ENCODE assay signal across 19 mouse cellular contexts in genomic region chr19:55599124-55599523, GRCm38 (mm10).
A peak's percentile ranks its signal among the peaks of the same experiment; 100 is the strongest.
DNase-seq lines count a peak whose midpoint lies in the region; ATAC-seq lines count a peak whose summit lies in the region.
"Had no signal": no experiment of that assay in that cellular context is flagged by ENCODE, and none has a peak within 500 bp of the region (broad histone marks: within the 10 kb centered on the region; RNA-seq: fewer than 3 reads in every experiment).

No protein-coding gene starts in this region.

- H3K9me3 ChIP-seq in forebrain, embryonic 12.5 days, result no peaks in the 10 kb centered on the region
- no peaks in the 10 kb centered on the region for H3K9me3 ChIP-seq in forebrain, embryonic 15.5 days
- no peaks in the 10 kb centered on the region for H3K9me3 ChIP-seq in midbrain, embryonic 10.5 days (replicated peaks)
- no peaks in the 10 kb centered on the region for H3K9me3 ChIP-seq in midbrain, embryonic 16.5 days (replicated peaks; ENCODE audit: control insufficient read depth, low read length, poor library complexity, severe bottlenecking)
- no peaks in the 10 kb centered on the region for H3K9me3 ChIP-seq in limb, embryonic 10.5 days (replicated peaks)
- no peaks in the 10 kb centered on the region for H3K9me3 ChIP-seq in stomach, embryonic 15.5 days
- H3K9me3 ChIP-seq: heart, embryonic 15.5 days; hindbrain, embryonic 15.5 days; kidney, embryonic 15.5 days had no signal

- H3K27me3 ChIP-seq in forebrain, embryonic 12.5 days, result peaks cover 22% of the 10 kb centered on the region
- H3K27me3 ChIP-seq in forebrain, embryonic 15.5 days, result no peaks in the 10 kb centered on the region; the same call in 1 of the 2 replicates
- H3K27me3 ChIP-seq in midbrain, embryonic 10.5 days (ENCODE audit: low read depth, poor library complexity, severe bottlenecking), result no peaks in the 10 kb centered on the region
- H3K27me3 ChIP-seq in midbrain, embryonic 16.5 days (ENCODE audit: control insufficient read depth, insufficient read depth, low read depth, low read length), result no peaks in the 10 kb centered on the region
- H3K27me3 ChIP-seq in limb, embryonic 10.5 days (ENCODE audit: low read depth, poor library complexity, severe bottlenecking), result no peaks in the 10 kb centered on the region
- no peaks in the 10 kb centered on the region for H3K27me3 ChIP-seq in stomach, embryonic 15.5 days (replicated peaks)
- H3K27me3 ChIP-seq: CH12.LX; heart, embryonic 15.5 days had no signal

- H3K4me3 ChIP-seq in forebrain, embryonic 12.5 days (replicated peaks), result no peak overlapping the region
- no peak overlapping the region for H3K4me3 ChIP-seq in forebrain, embryonic 15.5 days
- H3K4me3 ChIP-seq in midbrain, embryonic 10.5 days, result no peak overlapping the region
- no peak overlapping the region for H3K4me3 ChIP-seq in midbrain, embryonic 16.5 days (ENCODE audit: low read depth, low read length)
- no peak overlapping the region for H3K4me3 ChIP-seq in limb, embryonic 10.5 days
- no peak overlapping the region for H3K4me3 ChIP-seq in stomach, embryonic 15.5 days (replicated peaks)
- H3K4me3 ChIP-seq: heart, embryonic 15.5 days; hindbrain, embryonic 15.5 days; kidney, embryonic 15.5 days had no signal

- 52% methylated on average over 6 of the region's 6 CpGs for WGBS in forebrain, embryonic 12.5 days
- 42% methylated on average over 6 of the region's 6 CpGs for WGBS in forebrain, embryonic 15.5 days
- 78% methylated on average over 6 of the region's 6 CpGs for WGBS in midbrain, embryonic 10.5 days
- 72% methylated on average over 6 of the region's 6 CpGs for WGBS in midbrain, embryonic 16.5 days
- WGBS in limb, embryonic 10.5 days, result 80% methylated on average over 6 of the region's 6 CpGs
- WGBS in stomach, embryonic 15.5 days, result 26% methylated on average over 6 of the region's 6 CpGs

- no peak overlapping the region for H3K9ac ChIP-seq in forebrain, embryonic 12.5 days
- no peak overlapping the region for H3K9ac ChIP-seq in forebrain, embryonic 15.5 days (replicated peaks)
- no peak overlapping the region for H3K9ac ChIP-seq in midbrain, embryonic 16.5 days (ENCODE audit: low read depth, low read length)
- H3K9ac ChIP-seq in stomach, embryonic 15.5 days, result no peak overlapping the region
- H3K9ac ChIP-seq: heart, embryonic 15.5 days; hindbrain, embryonic 15.5 days; kidney, embryonic 15.5 days had no signal

- no peaks in the 10 kb centered on the region for H3K36me3 ChIP-seq in forebrain, embryonic 12.5 days (replicated peaks)
- H3K36me3 ChIP-seq in forebrain, embryonic 15.5 days, result no peaks in the 10 kb centered on the region
- H3K36me3 ChIP-seq in midbrain, embryonic 10.5 days, result no peaks in the 10 kb centered on the region
- H3K36me3 ChIP-seq in midbrain, embryonic 16.5 days (ENCODE audit: control insufficient read depth, insufficient read depth, low read length), result no peaks in the 10 kb centered on the region
- no peaks in the 10 kb centered on the region for H3K36me3 ChIP-seq in limb, embryonic 10.5 days
- no peaks in the 10 kb centered on the region for H3K36me3 ChIP-seq in stomach, embryonic 15.5 days
- H3K36me3 ChIP-seq: heart, embryonic 15.5 days; hindbrain, embryonic 15.5 days; kidney, embryonic 15.5 days had no signal

- 0 out of 2 replicates have a peak overlapping the region, but pooled peaks have one; percentile 42 for H3K27ac ChIP-seq in forebrain, embryonic 12.5 days
- no peak overlapping the region for H3K27ac ChIP-seq in forebrain, embryonic 15.5 days (replicated peaks)
- 0 out of 2 replicates have a peak overlapping the region, but pooled peaks have one; percentile 29 for H3K27ac ChIP-seq in midbrain, embryonic 10.5 days (replicated peaks)
- no peak overlapping the region for H3K27ac ChIP-seq in midbrain, embryonic 16.5 days (ENCODE audit: low read length)
- H3K27ac ChIP-seq in limb, embryonic 10.5 days, result peak overlapping the region; percentile 82
- H3K27ac ChIP-seq in stomach, embryonic 15.5 days, result peak overlapping the region; percentile 45; the same call in 1 of the 2 replicates
- H3K27ac ChIP-seq: heart, embryonic 15.5 days; hindbrain, embryonic 15.5 days; kidney, embryonic 15.5 days had no signal

- no peak overlapping the region for H3K4me2 ChIP-seq in forebrain, embryonic 12.5 days
- no peak overlapping the region for H3K4me2 ChIP-seq in forebrain, embryonic 15.5 days (replicated peaks)
- H3K4me2 ChIP-seq in midbrain, embryonic 16.5 days (ENCODE audit: low read length), result no peak overlapping the region
- no peak overlapping the region for H3K4me2 ChIP-seq in stomach, embryonic 15.5 days
- H3K4me2 ChIP-seq: heart, embryonic 15.5 days; hindbrain, embryonic 15.5 days; kidney, embryonic 15.5 days; liver, embryonic 11.5 days had no signal

- peaks cover 37% of the 10 kb centered on the region for H3K4me1 ChIP-seq in forebrain, embryonic 12.5 days
- H3K4me1 ChIP-seq in forebrain, embryonic 15.5 days, result peaks cover 10% of the 10 kb centered on the region
- H3K4me1 ChIP-seq in midbrain, embryonic 10.5 days, result peaks cover 33% of the 10 kb centered on the region
- H3K4me1 ChIP-seq in midbrain, embryonic 16.5 days (ENCODE audit: control insufficient read depth, insufficient read depth, low read length), result peaks cover 11% of the 10 kb centered on the region
- H3K4me1 ChIP-seq in limb, embryonic 10.5 days, result peaks cover 62% of the 10 kb centered on the region
- peaks cover 22% of the 10 kb centered on the region for H3K4me1 ChIP-seq in stomach, embryonic 15.5 days

- no peak for ATAC-seq in forebrain, embryonic 12.5 days (ENCODE audit: low FRiP score)
- no peak for ATAC-seq in forebrain, embryonic 15.5 days (replicated peaks)
- ATAC-seq in midbrain, embryonic 16.5 days, result no peak
- no peak for ATAC-seq in stomach, embryonic 15.5 days (ENCODE audit: insufficient read depth, low FRiP score, low read depth)
- ATAC-seq in erythroid progenitor cell, adult 5-6 weeks (replicated peaks; ENCODE audit: low FRiP score, poor library complexity, severe bottlenecking), result no peak
- ATAC-seq: intestine, embryonic 16.5 days had no signal

- DNase-seq in midbrain, embryonic 10.5 days (ENCODE audit: low spot score), result no peak
- DNase-seq in limb, embryonic 10.5 days (ENCODE audit: low spot score), result no peak
- no peak for DNase-seq in adrenal gland, postnatal 36 days
- DNase-seq: adrenal gland, postnatal 25 days; cerebellum, adult 11-12 months; cerebellum, postnatal 14 days; lung, adult 18-20 months; lung, postnatal 14 days had no signal

Comparison
In these comparisons a context has a peak if more than half of its experiments do, and no peak if none do; other contexts are left out.
1. H3K27ac ChIP-seq: peak in forebrain, embryonic 12.5 days (single experiment), midbrain, embryonic 10.5 days (single experiment), limb, embryonic 10.5 days (single experiment) and stomach, embryonic 15.5 days (single experiment); none in forebrain, embryonic 15.5 days (single experiment) and midbrain, embryonic 16.5 days (single experiment).